Mouse (Mus musculus): ENCODE measurements around the gene Yipf4. TPM values are rescaled to one million over a fixed set of nuclear protein-coding genes. Genes with fewer than 3 reads are reported as not detected.

Gene Yipf4
- polyA plus RNA-seq (2012; rRNA removed) = 16.8 and 17.3 TPM in 2 replicates
- polyA plus RNA-seq (2014; fragmentation: Nextera tagmentation; extraction: Ambion mirVana) = 68.4 and 74.3 TPM in 2 replicates

- TF ChIP-seq CTCF (IDR thresholded peaks at IDR 0.05; ENCODE audit: low read depth) (no peak), EP300 (IDR thresholded peaks at IDR 0.05; ENCODE audit: low read depth) (no peak; the same call in 1 of the 2 replicates)
- Histone ChIP-seq H3K9ac (replicated peaks) (peak within 1 kb of the TSS; percentile 94), H3K9me3 (ENCODE audit: control insufficient read depth, low read length) (no peaks in the 10 kb centered on the region), H3K4me1 (replicated peaks; ENCODE audit: control insufficient read depth in 2 of 2, insufficient read depth in 2 of 2, low read length in 1 of 2) (peaks cover 8 to 10% of the 10 kb centered on the region in 2 experiments), H3K4me3 (ENCODE audit: insufficient read depth in 1 of 2, low read depth in 2 of 2, low read length in 2 of 2) (peak within 1 kb of the TSS; percentile 84 to 94), H3K36me3 (replicated peaks; ENCODE audit: control insufficient read depth, insufficient read depth, low read depth) (peaks cover 17% of the 10 kb centered on the region), H3K4me2 (ENCODE audit: low read depth) (peak within 1 kb of the TSS; percentile 72), H3K27me3 (ENCODE audit: control insufficient read depth, insufficient read depth, low read length) (no peaks in the 10 kb centered on the region; the same call in 1 of the 2 replicates), H3K27ac (peak within 1 kb of the TSS; percentile 96)
- WGBS (ENCODE audit: insufficient replicate concordance) = 4% methylated on average over 58 of the region's 58 CpGs
- DNase-seq (ENCODE audit: low read depth in 3 of 3, low spot score in 3 of 3) (peak; percentile 93 to 95 (median 93)), ATAC-seq (ENCODE audit: insufficient read depth) (peak; percentile 98)
Measured at GRCm38 (mm10) chr17:74489024-74489900, at the start of gene Yipf4. Gene Yipf4 (plus strand): TSS chr17:74489493.

GRCm38 (mm10) chr17:74440486-74440885, 48.8 kb upstream of the Yipf4 start:
- DNase-seq (ENCODE audit: low read depth in 3 of 3, low spot score in 3 of 3) (no peak), ATAC-seq (ENCODE audit: insufficient read depth) (no peak)
- H3K9ac ChIP-seq (replicated peaks) = no peak overlapping the region
- H3K27me3 ChIP-seq (ENCODE audit: control insufficient read depth, insufficient read depth, low read length) = no peaks in the 10 kb centered on the region
- WGBS (ENCODE audit: insufficient replicate concordance) = 22% methylated on average over 5 of the region's 5 CpGs
- no peak overlapping the region for H3K4me3 ChIP-seq (ENCODE audit: insufficient read depth in 1 of 2, low read depth in 2 of 2, low read length in 2 of 2)
- H3K4me1 ChIP-seq (replicated peaks; ENCODE audit: control insufficient read depth in 2 of 2, insufficient read depth in 2 of 2, low read length in 1 of 2) = no peaks in the 10 kb centered on the region
- H3K9me3 ChIP-seq (ENCODE audit: control insufficient read depth, low read length) = no peaks in the 10 kb centered on the region
- H3K36me3 ChIP-seq (replicated peaks; ENCODE audit: control insufficient read depth, insufficient read depth, low read depth) = no peaks in the 10 kb centered on the region
- H3K4me2 ChIP-seq (ENCODE audit: low read depth) = no peak overlapping the region
- no peak for TF ChIP-seq CTCF (IDR thresholded peaks at IDR 0.05; ENCODE audit: low read depth)
- H3K27ac ChIP-seq = no peak overlapping the region

GRCm38 (mm10) chr17:74449776-74450175, 39.5 kb upstream of the Yipf4 start:
- 80% methylated on average over 10 of the region's 10 CpGs for WGBS (ENCODE audit: insufficient replicate concordance)
- no peak for DNase-seq (ENCODE audit: low read depth in 3 of 3, low spot score in 3 of 3)
- ATAC-seq (ENCODE audit: insufficient read depth) = no peak

GRCm38 (mm10) chr17:74453928-74454327, 35.4 kb upstream of the Yipf4 start:
- Histone ChIP-seq H3K27me3 (ENCODE audit: control insufficient read depth, insufficient read depth, low read length) (no peaks in the 10 kb centered on the region), H3K27ac (no peak overlapping the region), H3K9ac (replicated peaks) (no peak overlapping the region), H3K36me3 (replicated peaks; ENCODE audit: control insufficient read depth, insufficient read depth, low read depth) (no peaks in the 10 kb centered on the region), H3K4me3 (ENCODE audit: insufficient read depth in 1 of 2, low read depth in 2 of 2, low read length in 2 of 2) (no peak overlapping the region), H3K9me3 (ENCODE audit: control insufficient read depth, low read length) (no peaks in the 10 kb centered on the region), H3K4me1 (replicated peaks; ENCODE audit: control insufficient read depth in 2 of 2, insufficient read depth in 2 of 2, low read length in 1 of 2) (no peaks in the 10 kb centered on the region), H3K4me2 (ENCODE audit: low read depth) (no peak overlapping the region)
- DNase-seq (ENCODE audit: low read depth in 3 of 3, low spot score in 3 of 3) (no peak), ATAC-seq (ENCODE audit: insufficient read depth) (no peak)
- TF ChIP-seq CTCF (IDR thresholded peaks at IDR 0.05; ENCODE audit: low read depth) (no peak), EP300 (IDR thresholded peaks at IDR 0.05; ENCODE audit: low read depth) (no peak)
- WGBS (ENCODE audit: insufficient replicate concordance) = 28% methylated on average over 3 of the region's 3 CpGs

More at GRCm38 (mm10) chr17:74449776-74450175, 39.5 kb upstream of the Yipf4 start:
- Histone ChIP-seq H3K27ac (no peak overlapping the region), H3K9me3 (ENCODE audit: control insufficient read depth, low read length) (no peaks in the 10 kb centered on the region), H3K4me3 (ENCODE audit: insufficient read depth in 1 of 2, low read depth in 2 of 2, low read length in 2 of 2) (no peak overlapping the region), H3K9ac (replicated peaks) (no peak overlapping the region), H3K36me3 (replicated peaks; ENCODE audit: control insufficient read depth, insufficient read depth, low read depth) (no peaks in the 10 kb centered on the region), H3K4me2 (ENCODE audit: low read depth) (no peak overlapping the region), H3K27me3 (ENCODE audit: control insufficient read depth, insufficient read depth, low read length) (no peaks in the 10 kb centered on the region), H3K4me1 (replicated peaks; ENCODE audit: control insufficient read depth in 2 of 2, insufficient read depth in 2 of 2, low read length in 1 of 2) (no peaks in the 10 kb centered on the region)
- TF ChIP-seq EP300 (IDR thresholded peaks at IDR 0.05; ENCODE audit: low read depth) = no peak
- TF ChIP-seq CTCF (IDR thresholded peaks at IDR 0.05; ENCODE audit: low read depth) = no peak

- Histone ChIP-seq H3K27ac (no peak overlapping the region), H3K27me3 (ENCODE audit: control insufficient read depth, insufficient read depth, low read length) (no peaks in the 10 kb centered on the region), H3K4me1 (replicated peaks; ENCODE audit: control insufficient read depth in 2 of 2, insufficient read depth in 2 of 2, low read length in 1 of 2) (no peaks in the 10 kb centered on the region), H3K9ac (replicated peaks) (no peak overlapping the region), H3K4me3 (ENCODE audit: insufficient read depth in 1 of 2, low read depth in 2 of 2, low read length in 2 of 2) (no peak overlapping the region), H3K36me3 (replicated peaks; ENCODE audit: control insufficient read depth, insufficient read depth, low read depth) (no peaks in the 10 kb centered on the region), H3K4me2 (ENCODE audit: low read depth) (no peak overlapping the region), H3K9me3 (ENCODE audit: control insufficient read depth, low read length) (no peaks in the 10 kb centered on the region)
- 37% methylated on average over 1 of the region's 1 CpGs for whole genome bisulfite sequencing (ENCODE audit: insufficient replicate concordance)
- ATAC-seq (ENCODE audit: insufficient read depth) (no peak), DNase-seq (ENCODE audit: low read depth in 3 of 3, low spot score in 3 of 3) (no peak)
- TF ChIP-seq CTCF (IDR thresholded peaks at IDR 0.05; ENCODE audit: low read depth) = no peak
Measured at GRCm38 (mm10) chr17:74454660-74455059, 34.6 kb upstream of the Yipf4 start.

Data from liver, embryonic 14.5 days (tissue).